Mouse (Mus musculus) kidney, embryonic 15.5 days (tissue): Measurements from ENCODE around the gene Adcy5. TPM values are rescaled to one million over a fixed set of nuclear protein-coding genes. Genes with fewer than 3 reads are reported as not detected.

ENCODE experiments used
- ATAC-seq: fragments of 200-750 bp; cut with Nextera tagmentation; replicated peaks from 2 replicates; pipeline ENCODE4 v1.8.0; 2017; ENCODE audit warnings: moderate TSS enrichment; ENCODE audit not compliant: low FRiP score
- H3K27ac ChIP-seq: fragments of 300-500 bp; sonication (generic); 2 replicates; pipeline ENCODE4 v1.5.1; 2015; ENCODE audit warnings: mild to moderate bottlenecking, inconsistent platforms
- H3K27me3 ChIP-seq: fragments of 300-500 bp; sonication (generic); 2 replicates; pipeline ENCODE4 v1.6.1; 2015; ENCODE audit warnings: inconsistent platforms
- H3K36me3 ChIP-seq: fragments of 300-500 bp; sonication (generic); 2 replicates; pipeline ENCODE4 v1.6.1; 2015; ENCODE audit warnings: inconsistent platforms
- H3K4me1 ChIP-seq: fragments of 300-500 bp; sonication (generic); 2 replicates; pipeline ENCODE4 v1.6.1; 2015; ENCODE audit warnings: inconsistent platforms
- H3K4me2 ChIP-seq: fragments of 300-500 bp; sonication (generic); 2 replicates; pipeline ENCODE4 v1.6.1; 2015; ENCODE audit warnings: moderate library complexity, mild to moderate bottlenecking, inconsistent platforms
- H3K4me3 ChIP-seq: fragments of 300-500 bp; sonication (generic); replicated peaks from 2 replicates; pipeline ENCODE4 v1.5.1; 2015; ENCODE audit warnings: mild to moderate bottlenecking, inconsistent platforms
- H3K9ac ChIP-seq: fragments of 300-500 bp; sonication (generic); 2 replicates; pipeline ENCODE4 v1.6.1; 2015; ENCODE audit warnings: mild to moderate bottlenecking, inconsistent platforms
- H3K9me3 ChIP-seq: fragments of 300-500 bp; sonication (generic); replicated peaks from 2 replicates; pipeline ENCODE4 v1.6.1; 2016; ENCODE audit warnings: inconsistent platforms
- WGBS: fragments of 180-500 bp; shearing (Covaris S2); methylation state at CpG from one replicate; pipeline ENCODE4 v1.1.7; 2015; ENCODE audit warnings: mixed read lengths; 5-methylcytosine and 5-hydroxymethylcytosine counted together
- polyA plus RNA-seq: library from polyadenylated mRNA; unstranded; fragments of >200 nt; fragmentation: Nextera tagmentation; extraction: Ambion mirVana; gene quantifications from 2 replicates; pipeline ENCODE4 v1.2.1, GENCODE M21; 2015

Adcy5 gene
- polyA plus RNA-seq, 1 experiment from 2014 or later = 0.87 TPM

DNA sequence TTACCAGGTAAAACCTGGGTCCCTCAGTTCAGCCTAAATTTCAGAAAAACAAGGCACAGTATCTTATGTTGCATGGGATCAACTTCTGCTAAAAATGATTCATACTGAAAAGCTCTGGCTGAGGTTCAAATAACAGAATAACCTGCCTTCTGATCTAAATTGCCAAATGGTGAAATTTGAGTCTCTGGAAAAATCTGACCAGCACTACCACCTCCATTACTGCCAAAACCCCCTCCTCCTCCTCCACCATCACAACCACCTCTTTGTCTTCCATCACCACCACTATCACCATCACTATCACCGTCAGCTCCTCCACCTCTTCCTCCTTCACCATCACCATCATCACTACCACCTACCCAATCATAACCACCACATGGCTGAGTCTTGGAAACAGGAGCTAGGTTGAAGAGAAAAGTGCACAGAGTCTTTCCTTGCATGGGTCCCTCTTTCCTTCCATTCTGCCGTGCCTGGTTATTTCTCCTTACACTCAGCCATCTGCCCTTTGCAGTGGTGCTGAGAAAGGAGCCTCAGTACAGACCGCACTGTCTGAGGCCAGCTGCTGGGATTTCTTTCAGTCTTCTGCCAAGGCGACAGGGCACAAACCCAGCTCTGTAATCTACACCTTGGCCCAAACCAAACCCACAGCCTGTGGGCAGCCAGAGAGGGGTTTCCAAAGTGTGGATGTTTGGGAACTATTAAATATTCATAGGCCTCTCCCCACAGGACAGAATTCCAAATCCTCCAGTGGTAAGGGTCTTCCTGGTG, 85.5 kb downstream of the Adcy5 start:
- Histone ChIP-seq H3K36me3 (no peaks in the 10 kb centered on the region), H3K27me3 (no peaks in the 10 kb centered on the region), H3K9me3 (no peaks in the 10 kb centered on the region), H3K9ac (no peak overlapping the region), H3K27ac (no peak overlapping the region), H3K4me3 (no peak overlapping the region), H3K4me1 (no peaks in the 10 kb centered on the region), H3K4me2 (no peak overlapping the region)
- WGBS = 81% methylated on average over 4 of the region's 4 CpGs
- no peak for ATAC-seq

DNA sequence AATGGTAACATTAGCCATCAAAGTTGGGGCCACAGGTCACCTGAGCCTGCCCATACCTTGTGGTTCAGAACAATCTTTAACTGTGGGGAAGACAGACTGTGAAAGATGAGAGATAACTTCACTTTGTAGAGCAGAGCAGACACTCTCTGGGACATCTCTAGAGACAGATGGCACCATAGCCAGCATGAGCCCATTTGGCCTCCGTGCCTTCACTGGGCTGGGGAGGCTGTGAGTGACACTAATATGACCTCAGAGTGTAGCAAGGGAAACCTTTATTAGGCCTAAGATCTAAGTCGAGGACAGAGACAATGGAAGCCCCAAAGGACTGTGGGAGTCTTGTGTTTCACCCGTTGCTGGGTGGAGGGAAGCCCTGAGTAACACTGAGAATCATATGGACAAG, 92.7 kb downstream of the Adcy5 start:
- no peaks in the 10 kb centered on the region for H3K36me3 ChIP-seq
- no peaks in the 10 kb centered on the region for H3K4me1 ChIP-seq
- no peak overlapping the region for H3K9ac ChIP-seq
- H3K27me3 ChIP-seq = no peaks in the 10 kb centered on the region
- no peak overlapping the region for H3K4me2 ChIP-seq
- 23% methylated on average over 3 of the region's 3 CpGs for WGBS
- H3K9me3 ChIP-seq = no peaks in the 10 kb centered on the region
- no peak for ATAC-seq
- H3K4me3 ChIP-seq = no peak overlapping the region
- H3K27ac ChIP-seq = no peak overlapping the region

DNA sequence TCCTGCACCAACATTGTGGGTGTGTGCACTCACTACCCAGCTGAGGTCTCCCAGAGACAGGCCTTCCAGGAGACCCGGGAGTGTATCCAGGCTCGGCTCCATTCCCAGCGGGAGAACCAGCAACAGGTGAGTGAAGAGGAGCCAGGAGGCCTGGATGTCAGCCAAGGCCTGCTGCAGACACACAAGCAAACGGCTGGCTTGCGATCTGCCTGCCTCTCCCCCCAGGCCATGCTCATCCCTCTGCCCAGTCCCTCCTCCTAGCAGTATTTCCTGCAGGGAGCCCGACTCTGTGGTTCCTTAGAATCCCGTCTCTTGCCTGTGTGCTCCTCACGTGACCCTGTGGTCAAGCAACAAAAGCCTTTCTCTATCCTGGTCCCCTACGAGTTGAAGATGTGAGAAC, 94.1 kb downstream of the Adcy5 start:
- Histone ChIP-seq H3K36me3 (no peaks in the 10 kb centered on the region), H3K4me1 (no peaks in the 10 kb centered on the region), H3K27me3 (no peaks in the 10 kb centered on the region), H3K4me2 (no peak overlapping the region), H3K4me3 (no peak overlapping the region), H3K9me3 (no peaks in the 10 kb centered on the region), H3K27ac (no peak overlapping the region), H3K9ac (no peak overlapping the region)
- ATAC-seq = no peak
- 48% methylated on average over 9 of the region's 9 CpGs for WGBS

DNA sequence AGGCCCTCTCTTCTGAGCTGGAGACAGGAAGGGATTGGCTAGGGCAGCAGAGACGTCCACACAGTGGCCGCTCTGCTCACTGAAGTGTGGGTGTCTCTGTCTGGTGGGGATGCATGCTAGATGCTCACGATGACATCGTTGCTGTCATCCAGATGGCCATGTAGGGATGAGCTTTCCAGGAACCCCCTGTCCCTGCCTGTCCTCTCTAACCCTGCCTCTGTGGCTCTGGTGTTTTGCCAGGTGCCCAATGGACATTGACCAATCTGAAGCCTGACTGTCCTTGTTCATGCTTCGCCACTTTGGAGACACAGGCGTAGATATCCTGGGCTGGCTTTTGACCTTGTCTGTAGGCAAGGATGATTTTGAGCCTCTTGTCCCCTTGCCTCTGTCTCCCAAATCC, 95.1 kb downstream of the Adcy5 start:
- Histone ChIP-seq H3K4me1 (no peaks in the 10 kb centered on the region), H3K9ac (no peak overlapping the region), H3K4me3 (no peak overlapping the region), H3K9me3 (no peaks in the 10 kb centered on the region), H3K4me2 (no peak overlapping the region), H3K36me3 (no peaks in the 10 kb centered on the region), H3K27ac (no peak overlapping the region), H3K27me3 (no peaks in the 10 kb centered on the region)
- ATAC-seq = no peak
- 82% methylated on average over 6 of the region's 6 CpGs for WGBS

DNA sequence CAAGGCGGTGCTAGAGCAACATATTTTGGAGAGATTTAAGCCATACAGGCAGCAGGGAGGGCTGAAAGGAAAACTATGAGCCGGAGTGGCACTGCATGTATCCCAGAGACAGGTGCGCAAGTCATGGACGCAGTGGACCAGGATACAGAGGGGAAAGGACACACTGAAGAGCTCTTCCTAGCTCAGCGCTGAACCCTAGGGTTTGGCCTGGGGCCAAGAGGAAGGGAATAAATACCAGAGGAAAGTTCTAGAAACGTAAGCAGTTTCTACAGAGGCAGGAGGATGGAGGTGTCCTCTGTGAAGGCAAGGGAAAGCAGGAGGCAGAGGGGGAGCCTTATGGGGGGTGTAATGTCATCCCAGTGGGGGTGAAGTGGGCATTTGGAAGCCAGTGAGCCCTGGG, 97.0 kb downstream of the Adcy5 start:
- no peaks in the 10 kb centered on the region for H3K9me3 ChIP-seq
- no peak overlapping the region for H3K4me3 ChIP-seq
- no peaks in the 10 kb centered on the region for H3K27me3 ChIP-seq
- WGBS = 79% methylated on average over 6 of the region's 6 CpGs
- H3K36me3 ChIP-seq = no peaks in the 10 kb centered on the region
- H3K27ac ChIP-seq = no peak overlapping the region
- H3K4me1 ChIP-seq = 0 out of 2 replicates have a peak, but pooled peaks cover 6% of the 10 kb centered on the region
- H3K9ac ChIP-seq = no peak overlapping the region
- ATAC-seq = no peak
- H3K4me2 ChIP-seq = no peak overlapping the region

DNA sequence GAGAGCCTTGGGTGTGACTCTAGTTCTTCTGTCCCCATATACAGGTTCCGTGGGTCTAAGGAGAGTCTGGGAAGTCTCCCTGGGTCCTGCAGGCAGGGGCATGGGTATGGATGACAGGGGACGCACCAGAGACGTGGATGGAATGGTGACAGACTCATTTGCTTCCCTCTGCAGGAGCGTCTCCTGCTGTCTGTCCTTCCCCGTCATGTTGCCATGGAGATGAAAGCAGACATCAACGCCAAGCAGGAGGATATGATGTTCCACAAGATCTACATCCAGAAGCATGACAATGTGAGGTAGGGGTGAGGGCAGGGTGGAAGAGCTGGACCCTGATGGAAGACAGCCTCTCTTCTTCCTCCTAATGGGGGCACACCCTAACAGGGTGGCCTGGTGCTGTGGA, 98.3 kb downstream of the Adcy5 start:
- H3K4me1 ChIP-seq = 0 out of 2 replicates have a peak, but pooled peaks cover 6% of the 10 kb centered on the region
- no peaks in the 10 kb centered on the region for H3K9me3 ChIP-seq
- WGBS = 71% methylated on average over 6 of the region's 6 CpGs
- no peaks in the 10 kb centered on the region for H3K36me3 ChIP-seq
- no peak overlapping the region for H3K27ac ChIP-seq
- no peak overlapping the region for H3K9ac ChIP-seq
- ATAC-seq = no peak
- no peak overlapping the region for H3K4me3 ChIP-seq
- H3K4me2 ChIP-seq = no peak overlapping the region
- no peaks in the 10 kb centered on the region for H3K27me3 ChIP-seq

DNA sequence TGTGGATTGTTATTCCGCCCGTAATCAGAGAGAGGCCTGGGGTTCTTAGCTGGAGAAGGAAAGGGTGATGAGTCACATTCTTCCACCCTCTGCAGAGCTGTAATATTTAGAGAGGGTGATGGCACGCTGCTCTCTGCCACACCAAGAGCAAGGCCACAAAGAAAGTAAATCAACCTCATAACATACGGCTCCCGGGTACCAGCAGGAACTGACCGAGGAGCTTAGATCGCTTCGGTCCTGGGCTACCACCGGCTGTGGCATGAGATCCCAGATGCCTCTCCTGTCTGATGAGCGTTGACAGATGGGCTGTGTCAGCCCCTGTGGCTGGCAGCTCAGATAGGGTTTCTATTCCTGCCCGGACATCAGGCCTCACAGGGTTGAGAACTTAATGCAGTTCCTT, 101.3 kb downstream of the Adcy5 start:
- H3K4me1 ChIP-seq = 0 out of 2 replicates have a peak, but pooled peaks cover 10% of the 10 kb centered on the region
- no peaks in the 10 kb centered on the region for H3K9me3 ChIP-seq
- H3K36me3 ChIP-seq = no peaks in the 10 kb centered on the region
- H3K4me2 ChIP-seq = no peak overlapping the region
- H3K27ac ChIP-seq = no peak overlapping the region
- H3K9ac ChIP-seq = no peak overlapping the region
- no peaks in the 10 kb centered on the region for H3K27me3 ChIP-seq
- H3K4me3 ChIP-seq = no peak overlapping the region
- WGBS = 33% methylated on average over 11 of the region's 11 CpGs
- ATAC-seq = no peak; the same call in 1 of the 2 replicates

DNA sequence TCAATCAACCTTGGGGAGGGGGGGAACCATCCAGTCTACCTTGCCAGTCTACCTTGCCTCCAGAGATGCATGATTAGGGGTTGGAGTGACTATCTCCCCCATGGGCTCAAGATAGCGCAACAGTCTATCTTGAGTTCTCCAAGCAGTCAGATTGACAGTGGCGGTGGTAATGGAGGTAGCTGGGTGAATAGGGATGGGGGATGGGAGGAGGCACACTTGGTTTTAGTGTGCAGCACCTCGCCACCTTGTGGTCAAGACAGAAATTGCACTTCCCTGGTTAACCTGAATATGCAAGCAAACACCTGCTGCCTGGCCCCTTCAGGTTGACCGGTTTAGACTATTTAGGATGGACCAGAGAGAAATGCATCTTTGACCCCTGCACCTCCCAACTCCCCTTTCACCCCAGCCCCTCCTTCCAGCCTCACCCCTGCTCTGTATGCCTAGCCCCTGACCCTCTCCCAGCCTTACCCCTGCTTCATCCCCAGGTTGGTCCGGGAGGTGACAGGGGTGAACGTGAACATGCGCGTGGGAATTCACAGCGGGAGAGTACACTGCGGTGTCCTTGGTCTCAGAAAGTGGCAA, 115.8 kb downstream of the Adcy5 start:
- Histone ChIP-seq H3K4me1 (no peaks in the 10 kb centered on the region), H3K4me2 (no peak overlapping the region), H3K4me3 (no peak overlapping the region), H3K27me3 (no peaks in the 10 kb centered on the region), H3K27ac (no peak overlapping the region), H3K36me3 (no peaks in the 10 kb centered on the region), H3K9me3 (no peaks in the 10 kb centered on the region), H3K9ac (no peak overlapping the region)
- no peak for ATAC-seq
- WGBS = 42% methylated on average over 10 of the region's 10 CpGs

DNA sequence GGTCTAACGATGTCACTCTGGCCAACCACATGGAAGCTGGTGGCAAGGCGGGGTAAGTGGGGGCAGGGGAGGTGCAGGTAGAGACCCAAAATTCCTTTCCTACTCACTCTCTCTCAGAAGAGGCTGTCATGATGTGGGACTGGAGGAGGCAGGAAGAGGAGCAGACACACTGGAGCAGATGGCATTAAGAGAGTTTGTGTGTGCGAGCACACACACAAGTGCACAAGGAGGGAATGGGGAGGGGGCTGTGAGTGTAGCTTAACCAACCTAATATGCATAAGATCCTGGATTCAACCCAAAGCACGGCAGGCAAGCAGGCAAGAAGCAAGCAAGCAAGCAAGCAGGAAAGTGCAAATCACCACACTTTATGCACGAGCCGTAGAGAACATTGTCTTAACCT, 116.3 kb downstream of the Adcy5 start:
- H3K36me3 ChIP-seq = no peaks in the 10 kb centered on the region

DNA sequence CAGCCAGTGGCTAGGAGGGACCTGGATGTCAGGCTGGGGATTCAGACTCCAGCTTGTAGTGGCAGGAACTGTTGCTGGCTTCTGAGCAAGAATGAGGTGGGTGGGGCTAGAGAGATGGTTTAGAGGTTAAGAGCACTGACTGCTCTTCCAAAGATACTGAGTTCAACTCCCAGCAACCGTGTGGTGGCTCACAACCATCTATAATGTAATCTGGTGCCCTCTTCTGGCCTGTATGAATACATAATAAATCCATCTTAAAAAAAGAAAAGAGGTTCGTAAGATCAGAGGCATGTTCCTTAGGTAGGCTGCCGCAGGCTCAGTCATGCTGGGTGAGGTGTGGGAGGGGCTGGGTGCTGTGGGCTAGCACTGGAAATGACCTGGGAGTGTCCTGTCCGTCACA, 116.9 kb downstream of the Adcy5 start:
- Histone ChIP-seq H3K9me3 (no peaks in the 10 kb centered on the region), H3K4me3 (no peak overlapping the region), H3K27ac (no peak overlapping the region), H3K9ac (no peak overlapping the region), H3K4me2 (no peak overlapping the region), H3K27me3 (no peaks in the 10 kb centered on the region), H3K36me3 (no peaks in the 10 kb centered on the region), H3K4me1 (no peaks in the 10 kb centered on the region)
- WGBS = 54% methylated on average over 4 of the region's 4 CpGs
- no peak for ATAC-seq

More for the DNA sequence above, 116.3 kb downstream of the Adcy5 start:
- Histone ChIP-seq H3K27ac (no peak overlapping the region), H3K27me3 (no peaks in the 10 kb centered on the region), H3K9ac (no peak overlapping the region), H3K9me3 (no peaks in the 10 kb centered on the region), H3K4me1 (no peaks in the 10 kb centered on the region), H3K4me2 (no peak overlapping the region), H3K4me3 (no peak overlapping the region)
- ATAC-seq = no peak
- 76% methylated on average over 6 of the region's 6 CpGs for WGBS

DNA sequence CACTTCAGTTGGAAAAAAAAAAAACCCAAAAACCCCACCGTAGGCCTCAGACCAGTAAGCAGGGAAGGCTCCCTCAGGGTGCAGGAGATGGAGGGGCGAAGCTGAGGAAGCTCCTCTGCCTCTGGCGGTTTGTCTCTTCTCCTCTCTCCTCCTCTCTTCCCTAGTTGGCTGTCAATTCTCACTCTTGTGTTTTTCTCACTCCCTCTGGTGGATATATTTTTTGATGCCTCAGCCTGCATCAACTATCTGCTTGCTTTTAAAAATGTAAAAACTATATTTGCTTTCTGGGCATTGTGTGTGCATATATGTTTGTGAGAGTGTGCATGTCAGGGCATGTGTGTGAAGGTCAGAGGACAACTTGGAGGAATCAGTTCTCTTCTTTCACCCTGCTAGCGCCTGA, 117.7 kb downstream of the Adcy5 start:
- WGBS = 63% methylated on average over 4 of the region's 4 CpGs

DNA sequence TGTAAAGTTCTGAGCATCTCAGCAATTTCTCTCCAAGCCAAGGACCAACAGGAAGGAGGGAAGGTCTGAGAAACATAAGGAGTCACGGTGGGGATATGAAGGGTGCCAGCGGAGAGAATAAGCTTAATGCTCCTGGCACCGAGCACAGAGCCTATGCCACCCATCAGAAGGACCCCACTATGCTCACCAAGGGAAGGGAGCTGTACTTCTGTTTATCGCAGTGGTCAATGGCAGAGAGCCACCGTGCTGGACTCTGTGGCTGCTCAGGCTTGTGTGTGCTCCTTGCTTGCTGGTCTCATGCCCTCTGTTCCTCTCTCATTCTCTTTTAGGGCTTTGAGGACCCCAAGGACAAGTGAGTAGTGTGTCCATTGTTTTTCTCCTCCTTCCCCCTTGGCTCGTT, 123.5 kb downstream of the Adcy5 start:
- Histone ChIP-seq H3K4me1 (no peaks in the 10 kb centered on the region), H3K9ac (no peak overlapping the region), H3K9me3 (no peaks in the 10 kb centered on the region), H3K4me3 (no peak overlapping the region), H3K36me3 (no peaks in the 10 kb centered on the region), H3K27me3 (no peaks in the 10 kb centered on the region; the same call in 1 of the 2 replicates), H3K4me2 (no peak overlapping the region), H3K27ac (no peak overlapping the region)
- 77% methylated on average over 6 of the region's 6 CpGs for WGBS
- ATAC-seq = no peak

More for the DNA sequence above, 117.7 kb downstream of the Adcy5 start:
- Histone ChIP-seq H3K4me2 (no peak overlapping the region), H3K27me3 (no peaks in the 10 kb centered on the region; the same call in 1 of the 2 replicates), H3K27ac (no peak overlapping the region), H3K4me1 (no peaks in the 10 kb centered on the region), H3K36me3 (no peaks in the 10 kb centered on the region), H3K9ac (no peak overlapping the region), H3K9me3 (no peaks in the 10 kb centered on the region), H3K4me3 (no peak overlapping the region)
- ATAC-seq = no peak
